Mouse (Mus musculus) kidney, postnatal 0 days (tissue): ENCODE data around the gene Hist1h1a. TPM values are rescaled to one million over a fixed set of nuclear protein-coding genes. Genes with fewer than 3 reads are reported as not detected.

Experiments used
- ATAC-seq: fragments of 200-750 bp; cut with Nextera tagmentation; replicated peaks from 2 replicates; pipeline ENCODE4 v1.8.0; 2017; ENCODE audit warnings: low read depth, moderate number of reproducible peaks, moderate TSS enrichment, moderate library complexity; ENCODE audit not compliant: low FRiP score
- DNase-seq: peaks from one replicate; pipeline ENCODE4 v3.0.0-alpha.2; 2016; ENCODE audit warnings: low spot score
- H3K27ac ChIP-seq: fragments of 300-500 bp; sonication (generic); 2 replicates; pipeline ENCODE4 v1.5.1; 2014; ENCODE audit warnings: mild to moderate bottlenecking
- H3K27me3 ChIP-seq: fragments of 300-500 bp; sonication (generic); 2 replicates; pipeline ENCODE4 v1.6.1; 2014; ENCODE audit warnings: low read length, mixed read lengths; ENCODE audit not compliant: insufficient read depth
- H3K36me3 ChIP-seq: fragments of 300-500 bp; sonication (generic); 2 replicates; pipeline ENCODE4 v1.6.1; 2014; ENCODE audit warnings: low read length, mixed read lengths; ENCODE audit not compliant: insufficient read depth
- H3K4me1 ChIP-seq: fragments of 300-500 bp; sonication (generic); replicated peaks from 2 replicates; pipeline ENCODE4 v1.6.1; 2014; ENCODE audit warnings: antibody characterized with exemption, low read length, mixed read lengths; ENCODE audit not compliant: insufficient read depth
- H3K4me2 ChIP-seq: fragments of 300-500 bp; sonication (generic); 2 replicates; pipeline ENCODE4 v1.6.1; 2014; ENCODE audit warnings: mild to moderate bottlenecking, low read length, moderate library complexity, mixed read lengths
- H3K4me3 ChIP-seq: fragments of 300-500 bp; sonication (generic); replicated peaks from 2 replicates; pipeline ENCODE4 v1.5.1; 2014; ENCODE audit warnings: low read depth, low read length
- H3K9ac ChIP-seq: fragments of 300-500 bp; sonication (generic); 2 replicates; pipeline ENCODE4 v1.6.1; 2014; ENCODE audit warnings: low read depth, low read length
- H3K9me3 ChIP-seq: fragments of 300-500 bp; sonication (generic); replicated peaks from 2 replicates; pipeline ENCODE4 v1.6.1; 2016; ENCODE audit warnings: low read length, inconsistent platforms, mixed read lengths
- CTCF ChIP-seq: IDR thresholded peaks from 2 replicates; pipeline ENCODE4 v1.5.1; 2016; ENCODE audit warnings: antibody characterized with exemption, low read depth, mild to moderate bottlenecking, moderate library complexity
- WGBS: fragments of 180-500 bp; shearing (Covaris S2); extraction: QIAGEN DNeasy Blood & Tissue Kit; methylation state at CpG from one replicate; pipeline ENCODE4 v1.1.7; 2014; 5-methylcytosine and 5-hydroxymethylcytosine counted together
- polyA plus RNA-seq: library from polyadenylated mRNA; unstranded; fragments of >200 nt; fragmentation: Nextera tagmentation; extraction: Ambion mirVana; gene quantifications from 2 replicates; pipeline ENCODE4 v1.2.1, GENCODE M21; 2015

The Hist1h1a gene
- polyA plus RNA-seq, 1 experiment from 2014 or later, result 1.3 TPM

GRCm38 (mm10) chr13:23738041-23738440 lies 25.4 kb upstream of the Hist1h1a start:
- H3K9ac ChIP-seq, result peak overlapping the region; percentile 92

DNA sequence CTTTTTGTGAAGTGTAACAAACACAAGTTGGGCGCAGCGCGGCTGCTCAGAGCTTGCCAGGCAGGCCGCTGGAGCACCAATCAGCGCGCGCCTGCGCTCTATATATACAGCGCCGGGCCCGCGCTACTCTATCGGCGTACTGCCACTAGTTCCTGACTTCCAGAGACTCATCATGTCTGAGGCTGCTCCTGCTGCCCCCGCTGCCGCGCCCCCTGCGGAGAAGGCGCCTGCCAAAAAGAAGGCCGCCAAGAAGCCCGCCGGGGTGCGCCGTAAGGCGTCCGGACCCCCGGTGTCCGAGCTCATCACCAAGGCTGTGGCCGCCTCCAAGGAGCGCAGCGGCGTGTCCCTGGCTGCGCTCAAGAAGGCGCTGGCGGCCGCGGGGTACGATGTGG lies 24.8 kb upstream of the Hist1h1a start, which contains the start of gene Hist1h1c:
Gene Hist1h1c, plus strand, starts transcription at position 132 of the 392 bp plus-strand sequence.
- under 1% methylated on average over 29 of the region's 38 CpGs for WGBS

More at GRCm38 (mm10) chr13:23738041-23738440, 25.4 kb upstream of the Hist1h1a start:
- no peak for TF ChIP-seq CTCF
- H3K4me2 ChIP-seq, result peak overlapping the region; percentile 90
- H3K9me3 ChIP-seq, result no peaks in the 10 kb centered on the region
- DNase-seq (no peak), ATAC-seq (no peak)
- no peaks in the 10 kb centered on the region for H3K27me3 ChIP-seq
- peak overlapping the region; percentile 68; the same call in 1 of the 2 replicates for H3K4me3 ChIP-seq
- H3K4me1 ChIP-seq, result no peaks in the 10 kb centered on the region
- peak overlapping the region; percentile 99 for H3K27ac ChIP-seq
- 25% methylated on average over 4 of the region's 4 CpGs for WGBS
- H3K36me3 ChIP-seq, result no peaks in the 10 kb centered on the region

DNA sequence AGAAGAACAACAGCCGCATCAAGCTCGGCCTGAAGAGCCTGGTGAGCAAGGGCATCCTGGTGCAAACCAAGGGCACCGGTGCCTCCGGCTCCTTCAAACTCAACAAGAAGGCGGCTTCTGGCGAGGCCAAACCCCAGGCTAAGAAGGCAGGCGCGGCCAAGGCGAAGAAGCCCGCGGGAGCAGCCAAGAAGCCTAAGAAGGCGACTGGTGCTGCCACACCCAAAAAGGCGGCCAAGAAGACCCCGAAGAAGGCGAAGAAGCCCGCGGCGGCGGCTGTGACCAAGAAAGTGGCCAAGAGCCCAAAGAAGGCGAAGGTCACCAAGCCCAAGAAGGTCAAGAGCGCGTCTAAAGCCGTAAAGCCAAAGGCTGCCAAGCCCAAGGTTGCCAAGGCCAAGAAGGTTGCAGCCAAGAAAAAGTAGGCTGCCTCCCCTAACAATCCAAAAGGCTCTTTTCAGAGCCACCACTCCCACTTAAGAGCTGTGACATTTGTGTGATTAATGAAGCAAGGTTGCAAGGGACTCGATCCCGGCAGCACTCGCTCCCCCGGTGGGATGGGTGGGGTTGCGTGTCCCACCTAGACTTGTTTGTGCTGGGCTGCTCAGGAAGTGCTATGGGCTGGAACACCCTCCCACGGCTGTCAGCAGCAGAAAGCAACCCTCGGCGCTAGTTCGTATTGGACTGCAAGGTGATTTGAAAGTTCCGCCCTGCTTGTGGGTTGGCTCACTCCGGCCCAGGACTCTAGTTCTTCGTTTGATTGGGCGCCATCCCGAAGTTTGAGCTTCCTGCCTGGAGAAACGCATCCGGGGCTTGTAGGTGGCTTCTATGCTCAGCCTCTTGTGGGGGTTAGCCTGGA lies 24.2 kb upstream of the Hist1h1a start:
- TF ChIP-seq CTCF, result no peak
- peak overlapping the region; percentile 92 for H3K9ac ChIP-seq
- H3K4me2 ChIP-seq, result peak overlapping the region; percentile 90
- H3K4me1 ChIP-seq, result no peaks in the 10 kb centered on the region
- no peaks in the 10 kb centered on the region for H3K9me3 ChIP-seq
- no peaks in the 10 kb centered on the region for H3K36me3 ChIP-seq
- no peaks in the 10 kb centered on the region for H3K27me3 ChIP-seq
- H3K4me3 ChIP-seq, result peak overlapping the region; percentile 68
- peak; percentile 86 for ATAC-seq
- 0% methylated on average over 39 of the region's 39 CpGs for WGBS
- H3K27ac ChIP-seq, result peak overlapping the region; percentile 99
- peak; percentile 99 for DNase-seq

More for the DNA sequence above, 24.8 kb upstream of the Hist1h1a start, which contains the start of gene Hist1h1c:
- peak within 1 kb of the TSS; percentile 99 for H3K27ac ChIP-seq
- H3K9me3 ChIP-seq, result no peaks in the 10 kb centered on the region
- H3K4me3 ChIP-seq, result peak within 1 kb of the TSS; percentile 68
- no peaks in the 10 kb centered on the region for H3K36me3 ChIP-seq
- H3K4me1 ChIP-seq, result no peaks in the 10 kb centered on the region
- peak within 1 kb of the TSS; percentile 92 for H3K9ac ChIP-seq
- DNase-seq (peak; percentile 93), ATAC-seq (peak; percentile 90)
- H3K27me3 ChIP-seq, result no peaks in the 10 kb centered on the region
- peak within 1 kb of the TSS; percentile 90 for H3K4me2 ChIP-seq
- TF ChIP-seq CTCF, result peak; percentile 29; the same call in 1 of the 2 replicates

DNA sequence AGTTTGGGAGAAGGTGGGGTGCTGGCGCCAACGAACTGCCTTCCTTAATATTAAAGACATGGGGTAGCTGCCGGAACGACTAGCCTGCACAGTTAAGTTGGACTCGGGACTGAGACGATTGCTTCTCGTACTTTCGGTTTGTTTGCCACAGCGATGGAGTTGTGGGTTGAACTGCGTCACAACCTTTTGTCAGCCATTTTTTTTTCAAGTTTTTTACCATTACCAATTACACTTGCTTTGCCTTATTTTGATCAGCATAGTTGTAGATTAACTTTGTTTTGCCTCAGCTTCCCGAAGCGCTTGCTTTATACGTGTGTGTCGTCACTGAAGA lies 23.6 kb upstream of the Hist1h1a start:
- no peaks in the 10 kb centered on the region for H3K4me1 ChIP-seq
- TF ChIP-seq CTCF, result no peak
- no peaks in the 10 kb centered on the region for H3K27me3 ChIP-seq
- H3K9me3 ChIP-seq, result no peaks in the 10 kb centered on the region
- ATAC-seq (no peak; the same call in 1 of the 2 replicates), DNase-seq (no peak)
- H3K4me3 ChIP-seq, result peak overlapping the region; percentile 68
- H3K9ac ChIP-seq, result peak overlapping the region; percentile 92
- 1% methylated on average over 14 of the region's 14 CpGs for WGBS
- H3K36me3 ChIP-seq, result no peaks in the 10 kb centered on the region
- peak overlapping the region; percentile 99 for H3K27ac ChIP-seq
- peak overlapping the region; percentile 90 for H3K4me2 ChIP-seq

DNA sequence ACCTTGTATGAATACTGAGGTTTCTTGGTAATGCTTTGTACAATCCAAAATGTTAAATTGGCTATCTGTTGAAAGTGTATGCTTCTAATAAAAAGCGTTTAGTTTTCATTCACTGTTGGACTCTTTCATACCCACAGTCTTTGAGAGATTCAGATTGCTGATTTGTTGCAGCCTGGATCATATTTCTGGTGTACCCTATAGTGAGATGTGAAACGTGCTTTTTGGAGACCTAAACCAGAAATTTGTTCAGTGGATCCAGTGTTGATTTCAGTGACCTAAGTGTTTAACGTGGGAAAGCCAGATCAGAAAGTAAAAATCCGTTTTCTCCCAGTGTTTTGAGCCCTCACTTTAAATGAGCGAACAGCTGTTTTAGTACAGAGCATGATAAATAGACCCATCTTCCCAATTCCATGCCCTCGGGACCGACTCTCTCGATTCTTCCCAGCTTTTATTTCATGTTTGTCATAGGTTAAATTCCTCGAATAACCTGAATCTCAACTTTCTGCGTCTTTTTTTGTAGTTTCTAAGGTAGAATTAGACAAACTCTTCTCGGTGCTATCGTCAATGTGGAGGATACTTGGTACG lies 23.1 kb upstream of the Hist1h1a start:
- no peak for TF ChIP-seq CTCF
- Histone ChIP-seq H3K36me3 (no peaks in the 10 kb centered on the region), H3K4me1 (no peaks in the 10 kb centered on the region), H3K27ac (peak overlapping the region; percentile 99), H3K4me3 (peak overlapping the region; percentile 68), H3K4me2 (peak overlapping the region; percentile 90), H3K9me3 (no peaks in the 10 kb centered on the region), H3K9ac (peak overlapping the region; percentile 92), H3K27me3 (no peaks in the 10 kb centered on the region)
- 22% methylated on average over 13 of the region's 13 CpGs for WGBS
- no peak for ATAC-seq
- DNase-seq, result no peak

- no peak overlapping the region for H3K9ac ChIP-seq
- no peaks in the 10 kb centered on the region for H3K4me1 ChIP-seq
- ATAC-seq (no peak), DNase-seq (no peak)
- no peaks in the 10 kb centered on the region for H3K9me3 ChIP-seq
- no peaks in the 10 kb centered on the region for H3K27me3 ChIP-seq
- no peak overlapping the region for H3K4me3 ChIP-seq
- H3K27ac ChIP-seq, result no peak overlapping the region
- H3K36me3 ChIP-seq, result no peaks in the 10 kb centered on the region
- 49% methylated on average over 5 of the region's 5 CpGs for WGBS
- TF ChIP-seq CTCF, result no peak
- H3K4me2 ChIP-seq, result peak overlapping the region; percentile 90
These were observed 22.6 kb upstream of the Hist1h1a start for GRCm38 (mm10) chr13:23740910-23741309.
